Mouse (Mus musculus) left cerebral cortex, postnatal 4 days (tissue): Measurements from ENCODE around the gene Tgm7. TPM values are rescaled to one million over a fixed set of nuclear protein-coding genes. Genes with fewer than 3 reads are reported as not detected.
"Not testable (repeated sequence)": the region's sequence is repeated elsewhere in the genome, so short reads cannot be mapped to it uniquely, and the experiment has no call there.

Experiments used
- DNase-seq: peaks from one replicate; pipeline ENCODE4 v3.0.0-alpha.2; 2022
- intact Hi-C: fragments of 180-260 bp; cut with DNase I; formaldehyde crosslinking; loops from one replicate; pipeline ENCODE4 v1.15.1; 2025
- total RNA-seq, 2 experiments: library from RNA; stranded (reverse); gene quantifications; 2 replicates each; pipeline ENCODE4 v1.2.3; 2021

Gene Tgm7
- total RNA-seq = not detected

DNA sequence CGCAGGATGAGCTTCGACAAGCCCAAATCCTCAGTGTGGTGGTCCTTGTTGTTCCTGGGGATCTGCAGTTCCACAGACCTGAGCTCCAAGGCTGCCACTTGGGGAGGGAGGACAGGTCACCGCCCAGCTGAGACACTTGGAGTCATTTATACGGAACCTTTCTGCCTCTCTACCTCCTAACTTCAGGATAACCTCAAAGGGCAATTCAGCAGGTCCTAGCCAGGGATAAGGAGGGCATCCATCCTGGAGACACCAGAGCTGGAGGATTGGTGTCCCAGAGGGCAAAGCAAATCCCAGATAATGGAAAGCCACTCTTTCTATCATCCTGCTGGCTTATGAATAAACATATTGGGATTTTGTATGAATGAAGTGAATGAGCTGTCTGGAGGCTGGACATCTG lies at the start of gene Tgm7:
Gene Tgm7, minus strand, starts transcription at position 101 of the 400 bp plus-strand sequence.
- intact Hi-C loops = no loop called here

DNA sequence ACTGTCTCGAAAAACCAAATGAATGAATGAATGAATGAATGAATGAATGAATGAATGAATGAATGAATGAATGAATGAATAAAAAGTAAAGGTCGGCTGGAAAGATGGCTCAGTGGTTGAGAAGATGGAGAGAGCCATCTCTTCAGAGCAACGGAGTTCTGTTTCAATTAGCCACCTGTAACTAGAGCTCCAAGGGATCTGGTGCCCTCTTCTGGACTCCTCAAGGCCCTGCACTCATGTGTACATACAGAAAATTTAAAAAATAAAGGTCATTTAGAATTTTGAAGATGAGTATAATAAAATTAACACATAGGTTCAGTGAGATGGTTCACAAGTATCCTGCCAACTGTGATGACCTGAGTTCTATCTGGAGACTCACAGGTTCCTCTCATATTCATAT lies 43.5 kb upstream of the Tgm7 start:
- intact Hi-C loops = no loop called here
- DNase-seq = no peak

More for the DNA sequence above, at the start of gene Tgm7:
- no peak for DNase-seq

DNA sequence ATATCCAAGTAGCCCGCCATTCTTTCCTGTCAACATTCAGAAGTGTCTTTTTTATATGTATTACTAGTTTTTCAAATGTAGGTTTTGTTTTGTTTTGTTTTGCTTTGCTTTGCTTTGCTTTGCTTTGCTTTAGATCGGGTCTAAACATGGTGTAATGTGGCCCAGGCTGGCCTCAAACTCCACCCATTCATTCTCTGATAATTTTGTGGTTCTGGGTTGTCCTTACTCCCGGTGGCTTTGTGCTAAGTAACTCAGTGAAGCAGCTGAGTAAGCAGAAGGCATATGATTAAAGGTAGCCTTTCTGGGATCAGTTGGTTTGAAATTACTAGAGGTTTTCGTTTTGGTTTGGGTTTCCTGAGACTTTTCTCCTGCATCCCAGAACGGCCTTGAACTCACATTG lies 40.1 kb upstream of the Tgm7 start:
- DNase-seq = no peak
- intact Hi-C loops = no loop called here

DNA sequence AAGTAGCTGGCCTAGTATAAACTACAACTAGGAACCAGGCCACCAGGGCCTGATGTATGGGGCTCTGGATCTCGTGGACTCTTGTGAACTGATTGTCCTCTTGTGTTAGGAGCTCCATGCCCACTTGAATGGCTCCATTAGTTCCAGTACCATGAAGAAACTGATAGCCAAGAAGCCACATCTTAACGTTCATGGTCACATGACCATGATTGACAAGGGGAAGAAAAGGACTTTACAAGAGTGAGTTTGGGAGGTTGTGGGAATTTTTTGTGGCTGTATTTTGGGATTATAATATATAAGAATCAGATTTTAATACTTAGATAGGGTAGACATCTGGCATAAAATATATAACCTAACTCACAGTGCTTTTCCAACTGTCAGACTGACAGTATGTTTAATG lies 32.8 kb upstream of the Tgm7 start:
- intact Hi-C loops = no loop called here
- no peak for DNase-seq

DNA sequence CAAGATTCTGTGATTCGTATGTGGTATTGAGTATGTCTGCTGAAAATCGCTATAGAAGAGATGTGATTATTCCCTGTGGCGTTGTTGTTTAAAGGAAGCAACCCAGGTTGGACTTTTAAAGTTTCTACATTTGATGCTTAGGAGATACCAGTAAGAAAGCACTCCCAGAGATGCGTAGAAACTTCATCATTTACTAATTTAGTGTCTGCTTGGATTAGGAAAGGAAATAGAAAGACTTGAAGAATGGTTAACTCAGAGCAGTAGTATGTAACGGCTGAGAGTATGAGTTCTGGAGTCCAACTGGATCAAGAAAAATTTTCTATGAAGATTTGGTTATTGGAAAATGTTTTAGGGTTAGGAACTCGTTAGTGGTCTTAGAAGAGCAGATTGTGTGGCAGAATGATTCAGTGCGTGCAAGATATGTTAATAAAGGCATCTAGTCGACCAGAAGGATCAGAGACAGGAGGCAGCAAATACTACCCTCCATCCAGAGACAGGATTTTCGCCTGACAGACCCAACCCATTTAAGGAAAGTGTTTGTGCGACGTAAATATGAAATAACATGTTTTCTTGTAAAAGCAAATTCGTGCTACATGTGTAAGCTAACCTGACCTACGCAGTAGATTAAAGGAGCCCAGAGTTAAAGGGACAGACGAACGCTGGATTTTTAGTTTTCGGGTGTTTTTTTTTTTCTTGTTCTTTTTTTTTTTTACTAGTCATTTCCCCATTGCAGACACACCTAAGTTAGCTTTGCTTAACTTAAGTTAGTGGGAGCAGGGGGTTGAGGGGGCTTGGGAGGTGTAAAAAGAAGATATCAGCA lies 31.8 kb upstream of the Tgm7 start:
- no peak for DNase-seq
- intact Hi-C loops = no loop called here

DNA sequence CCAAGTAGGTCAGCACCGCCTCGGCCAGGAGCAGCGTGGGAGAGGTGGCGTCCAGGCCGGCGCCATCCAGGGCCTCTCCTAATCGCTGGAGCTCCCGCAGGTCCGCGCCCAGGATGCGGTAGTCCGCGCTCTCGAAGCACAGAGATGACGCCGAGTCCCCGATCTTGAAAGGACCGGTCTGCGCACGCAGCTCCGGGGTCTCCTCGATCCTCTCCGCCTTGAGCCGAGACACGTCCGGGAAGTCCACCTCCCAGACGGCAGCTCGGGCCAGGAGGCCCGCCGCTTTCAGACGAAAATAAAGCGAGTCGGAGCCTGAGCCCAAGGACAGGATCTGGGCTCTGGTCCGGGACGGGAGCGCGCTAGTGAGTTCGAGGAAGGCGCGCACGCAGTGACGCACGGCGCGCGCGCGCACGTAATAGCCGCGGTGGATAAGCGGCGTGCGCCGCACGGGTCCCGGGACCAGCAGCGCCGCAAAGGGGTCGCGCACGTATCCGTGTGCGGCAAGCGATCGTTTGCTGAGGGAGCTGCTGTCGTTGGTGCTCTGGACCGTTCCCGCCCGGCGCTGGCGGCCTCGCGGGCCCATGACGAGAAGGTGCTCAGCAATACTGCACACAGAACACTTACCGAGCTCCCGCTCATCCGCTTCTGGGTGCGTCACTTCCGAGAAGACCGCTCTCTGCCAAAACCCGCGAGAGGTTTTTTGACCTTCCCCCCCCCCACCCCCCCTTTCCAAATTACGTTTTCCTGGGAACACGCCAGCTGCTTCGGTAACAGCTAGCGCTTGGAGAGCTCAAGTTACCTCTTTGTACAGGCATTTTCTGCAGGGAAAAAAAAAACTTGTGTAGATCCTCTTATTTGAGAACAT lies 30.7 kb upstream of the Tgm7 start, which contains the start of the genes Adal and Lcmt2:
Gene Adal, plus strand, starts transcription at position 411 of the 865 bp plus-strand sequence.
Gene Lcmt2, minus strand, starts transcription at position 636 of the 865 bp plus-strand sequence.
- intact Hi-C loops = no loop called here
- peak; percentile 90 for DNase-seq

DNA sequence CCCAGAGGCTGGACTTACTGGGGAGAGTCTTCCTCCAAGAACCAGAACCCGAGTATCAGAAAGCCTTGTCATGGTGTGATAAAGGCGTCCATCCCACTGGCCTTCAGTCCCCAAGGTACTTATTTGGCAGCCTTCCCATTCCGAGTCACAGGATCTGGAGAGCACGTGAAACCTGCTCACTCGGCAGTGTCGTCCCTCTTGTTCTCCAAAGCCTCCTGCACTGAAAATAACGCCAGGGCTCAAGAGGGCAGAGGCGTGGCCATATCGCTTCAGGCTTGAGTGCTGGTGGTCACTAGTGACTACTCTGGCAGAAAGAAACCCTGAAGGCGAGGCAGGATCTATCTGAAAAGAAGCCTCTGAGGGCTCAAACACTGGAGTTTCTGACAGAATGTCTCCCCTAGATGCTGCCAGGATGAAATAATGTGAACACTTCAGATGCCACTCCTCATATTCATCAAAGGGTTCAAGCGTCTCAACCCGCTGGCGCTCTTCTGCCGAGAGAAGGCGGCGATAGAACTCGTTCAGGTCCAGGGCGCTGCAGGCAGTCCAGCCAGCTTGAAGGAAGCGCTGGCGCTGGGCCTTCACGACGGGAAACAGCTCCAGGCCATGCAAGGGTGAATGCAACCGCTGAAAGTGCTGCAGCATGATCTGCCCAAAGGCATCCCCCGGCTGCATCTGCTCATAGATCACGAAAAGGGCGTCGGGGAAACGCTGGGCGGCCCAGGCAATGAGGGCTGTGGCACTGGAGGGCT lies 29.8 kb upstream of the Tgm7 start:
- intact Hi-C loops = no loop called here
- DNase-seq = peak; percentile 67

DNA sequence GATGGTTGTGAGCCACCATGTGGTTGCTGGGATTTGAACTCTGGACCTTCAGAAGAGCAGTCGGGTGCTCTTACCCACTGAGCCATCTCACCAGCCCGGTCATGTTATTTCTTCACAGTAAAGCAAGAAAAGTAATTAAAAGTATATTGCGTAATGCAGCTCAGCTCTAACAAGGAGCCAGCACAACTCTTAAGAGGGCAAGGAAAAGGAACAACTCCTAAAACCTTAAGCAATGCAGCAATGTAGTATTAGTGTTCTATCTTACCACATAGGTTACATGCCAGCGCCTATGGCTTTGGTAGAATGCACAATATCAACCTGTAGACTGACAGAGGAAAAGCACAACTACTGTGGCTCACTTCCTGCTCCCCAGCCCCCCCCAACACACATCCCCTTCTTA lies 27.8 kb upstream of the Tgm7 start:
- intact Hi-C loops = no loop called here
- DNase-seq = no peak

DNA sequence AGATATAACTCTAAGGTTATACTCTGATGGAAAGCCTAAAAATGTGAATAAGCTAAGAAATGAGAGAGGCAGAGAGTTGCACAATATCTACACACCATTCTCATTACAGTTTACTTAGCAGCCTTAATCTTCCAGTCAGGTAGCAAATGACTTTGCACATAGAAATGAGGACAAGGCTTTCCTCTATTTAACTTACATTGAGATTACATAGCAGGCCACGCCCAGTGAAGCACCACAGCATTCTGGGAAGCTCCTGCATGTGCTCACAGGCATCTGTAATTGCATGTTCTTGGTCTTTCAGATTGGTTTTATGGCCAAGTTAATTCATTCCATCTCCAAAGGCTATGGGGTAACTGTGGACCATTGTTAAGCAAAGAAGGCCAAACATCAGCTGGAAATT lies 23.2 kb upstream of the Tgm7 start:
- DNase-seq = no peak
- intact Hi-C loops = no loop called here

DNA sequence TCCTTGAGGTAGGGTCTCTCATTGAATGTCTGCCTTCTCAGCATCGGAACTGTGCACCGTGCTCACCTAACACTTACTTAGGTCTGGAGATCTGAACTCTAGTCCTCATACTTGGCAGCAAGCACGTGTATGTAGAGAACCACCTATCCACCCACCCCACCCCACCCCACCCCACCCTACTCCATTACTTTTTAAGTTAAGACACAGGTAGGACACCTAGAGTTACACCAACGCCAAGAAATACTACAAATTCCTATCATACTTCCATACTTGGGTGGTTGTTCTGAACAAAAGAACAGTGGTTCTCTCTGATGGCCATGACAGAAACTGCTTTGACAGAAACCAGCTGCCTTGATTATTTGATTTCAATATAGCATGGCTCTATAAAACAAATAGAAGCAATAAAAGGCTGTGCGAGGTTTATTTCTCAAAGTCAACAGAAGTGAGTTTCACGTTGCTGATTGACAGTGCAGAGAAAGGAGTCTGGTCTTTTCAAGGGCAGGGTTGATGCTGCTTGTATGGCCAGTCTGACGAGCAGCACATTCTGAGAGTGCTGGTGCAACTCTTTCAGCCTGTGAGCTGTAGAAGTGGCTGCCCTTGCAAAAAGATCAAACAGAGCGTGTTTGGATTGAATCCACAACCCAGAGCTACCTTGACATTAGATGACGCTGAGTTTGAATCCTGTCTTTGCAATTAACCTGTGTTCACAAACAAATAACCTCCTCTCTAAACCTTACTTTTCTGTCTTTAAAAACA lies 19.4 kb upstream of the Tgm7 start:
- intact Hi-C loops = no loop called here
- no peak for DNase-seq

DNA sequence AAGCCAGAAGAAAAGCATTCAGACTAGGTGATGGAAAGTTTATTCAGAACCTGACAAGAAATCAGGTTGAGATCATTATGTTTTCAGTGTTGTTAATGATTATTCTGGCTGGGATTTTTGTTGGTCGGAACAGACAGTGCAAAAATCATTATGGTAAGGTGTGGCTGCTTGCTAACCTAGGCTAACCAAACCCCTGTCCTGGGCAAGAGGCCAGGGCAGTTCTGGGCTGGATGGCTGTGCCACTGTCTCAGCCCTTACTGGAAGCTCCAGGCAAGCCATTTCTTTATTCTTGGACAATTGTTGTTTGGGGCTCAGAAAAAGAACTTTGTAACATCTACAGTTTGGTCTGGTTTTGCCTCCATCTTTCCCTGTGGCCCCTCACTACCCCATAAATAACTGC lies 17.9 kb upstream of the Tgm7 start:
- intact Hi-C loops = no loop called here

DNA sequence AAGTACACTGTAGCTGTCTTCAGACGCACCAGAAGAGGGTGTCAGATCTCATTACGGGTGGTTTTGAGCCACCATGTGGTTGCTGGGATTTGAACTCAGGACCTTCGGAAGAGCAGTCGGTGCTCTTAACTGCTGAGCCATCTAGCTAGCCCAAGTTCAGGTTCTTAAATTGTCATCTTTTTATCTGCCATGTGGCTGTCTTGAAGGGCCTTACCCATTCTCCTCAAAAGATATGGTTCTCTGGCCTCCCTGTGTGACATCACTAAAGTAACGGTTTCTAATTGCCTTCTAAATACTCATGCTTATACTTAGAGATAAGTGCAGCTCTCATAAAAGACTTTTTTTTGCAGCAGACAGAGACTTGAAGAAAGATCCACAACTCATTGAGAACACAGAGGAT lies 16.7 kb upstream of the Tgm7 start:
- DNase-seq, intact Hi-C loops: not testable (repeated sequence)

More for the DNA sequence above, 17.9 kb upstream of the Tgm7 start:
- no peak for DNase-seq

DNA sequence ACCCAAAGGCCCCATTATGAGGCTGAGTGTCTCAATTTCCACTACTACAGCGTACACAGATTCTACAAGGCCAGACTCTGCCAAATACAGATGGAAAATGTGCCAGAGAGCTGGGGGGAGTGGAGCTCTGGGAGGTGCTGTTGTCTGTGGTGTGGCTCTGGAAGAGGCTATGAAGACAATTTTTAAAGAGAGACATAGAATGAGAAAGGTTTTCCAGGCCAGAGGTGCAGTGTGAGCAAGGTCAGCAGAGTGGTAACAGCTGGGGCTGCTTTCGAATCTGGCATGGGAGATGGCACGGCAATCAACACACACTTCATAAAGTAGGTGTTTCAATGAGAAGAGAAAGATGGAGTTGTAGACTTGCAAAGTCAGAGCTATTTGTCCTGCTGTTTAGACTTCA lies 9.7 kb upstream of the Tgm7 start:
- intact Hi-C loops = no loop called here

DNA sequence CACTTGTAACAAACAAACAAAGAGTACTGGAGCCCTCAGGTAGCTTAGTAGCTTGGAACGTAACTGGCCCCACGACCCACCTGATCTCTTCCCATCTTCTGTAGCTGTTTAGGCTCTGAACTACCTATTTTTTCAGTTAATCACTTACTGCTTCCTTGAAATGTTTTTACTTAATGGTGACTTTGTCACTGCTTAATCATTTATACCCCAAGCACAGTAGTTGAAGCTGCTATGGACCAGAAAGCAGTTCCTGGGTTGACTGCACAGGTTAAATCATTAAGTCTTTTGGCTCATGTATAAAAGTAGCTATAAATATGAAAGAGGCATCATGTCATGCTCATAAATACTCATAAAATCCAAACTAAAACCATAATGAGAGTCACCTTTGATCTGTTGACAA lies 5.8 kb upstream of the Tgm7 start:
- intact Hi-C loops = no loop called here
- DNase-seq = no peak

More for the DNA sequence above, 9.7 kb upstream of the Tgm7 start:
- no peak for DNase-seq

DNA sequence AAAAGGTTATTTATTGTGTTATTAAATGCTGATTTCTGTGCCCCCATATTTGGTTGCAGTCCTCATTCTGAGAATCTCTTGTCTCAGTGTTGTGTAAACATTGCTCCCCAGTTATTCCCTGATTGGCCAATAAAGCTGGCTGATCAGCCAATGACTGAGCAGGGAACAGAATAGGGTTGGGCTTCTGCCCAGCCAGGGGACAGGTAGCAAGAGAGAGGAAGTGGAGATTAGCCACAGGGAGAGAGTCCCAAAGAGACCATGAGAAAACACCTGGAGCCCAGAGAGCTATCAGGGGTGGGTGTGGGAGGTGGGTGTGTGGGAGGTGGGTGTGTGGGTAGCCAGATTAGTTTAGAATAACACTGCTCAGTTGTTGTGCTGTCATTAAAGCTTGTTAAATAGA lies 3.7 kb downstream of the Tgm7 start:
- DNase-seq = no peak
- intact Hi-C loops = no loop called here

DNA sequence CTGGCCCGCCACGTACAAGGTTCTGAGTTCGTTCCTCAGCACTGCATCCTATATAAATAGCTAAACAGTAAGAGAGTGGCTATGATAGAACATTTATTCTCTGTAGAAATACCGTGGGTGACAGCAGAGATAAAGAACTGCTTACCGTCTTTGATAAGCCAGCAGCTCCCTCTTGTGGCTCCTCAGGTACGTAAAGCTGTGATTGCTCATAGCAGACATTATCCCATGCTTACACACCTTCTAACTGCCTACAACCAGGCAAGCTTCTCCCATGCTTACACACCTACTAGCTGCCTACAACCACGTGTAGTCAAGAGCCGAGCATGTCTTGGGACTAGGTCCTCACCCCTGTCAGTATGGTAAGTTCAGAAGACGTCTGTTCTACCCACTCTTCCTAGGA lies 7.5 kb downstream of the Tgm7 start:
- intact Hi-C loops = loop anchor here (5.0 kb wide), 1 partner anchor 60 kb away; no protein-coding TSS in a partner anchor
- peak; percentile 71 for DNase-seq

DNA sequence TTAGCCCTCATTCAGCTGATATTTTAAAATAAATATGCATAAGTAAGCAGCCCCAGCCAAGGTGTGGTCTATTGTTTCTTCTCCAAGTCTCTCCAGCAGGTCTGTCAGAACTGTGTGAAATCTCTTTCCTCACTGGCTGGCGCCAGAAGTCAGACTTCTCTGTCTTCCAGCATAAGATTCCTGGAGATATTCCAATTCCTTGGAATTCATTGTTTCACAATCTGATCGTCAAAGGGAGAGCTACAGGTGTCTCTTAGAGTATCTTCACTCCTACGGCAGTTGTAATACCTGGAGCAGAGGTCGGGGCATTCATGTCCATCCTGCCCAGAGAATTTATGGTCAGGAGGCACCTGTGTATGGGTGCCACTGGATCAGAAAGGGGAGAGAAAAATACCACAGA lies 19.8 kb downstream of the Tgm7 start:
- DNase-seq = no peak
- intact Hi-C loops = no loop called here

DNA sequence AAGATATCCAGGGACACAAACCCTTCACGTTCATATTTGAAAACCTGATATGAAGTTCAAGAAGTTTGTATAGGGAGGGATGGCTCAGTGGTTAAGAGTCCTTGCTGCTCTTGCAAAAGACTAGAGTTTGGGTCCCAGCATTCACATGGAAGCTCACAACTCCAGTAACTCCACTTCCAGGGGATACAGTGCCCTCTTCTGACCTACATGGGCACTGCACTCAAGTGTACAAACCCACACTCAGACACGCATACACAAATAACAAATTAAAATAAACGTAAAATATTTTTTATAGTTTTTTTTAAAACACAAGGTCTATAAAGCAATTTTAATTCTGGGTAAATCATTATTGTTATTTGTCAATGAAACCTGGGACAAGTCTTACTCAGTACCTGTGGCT lies 21.1 kb downstream of the Tgm7 start:
- DNase-seq = no peak
- intact Hi-C loops = no loop called here

DNA sequence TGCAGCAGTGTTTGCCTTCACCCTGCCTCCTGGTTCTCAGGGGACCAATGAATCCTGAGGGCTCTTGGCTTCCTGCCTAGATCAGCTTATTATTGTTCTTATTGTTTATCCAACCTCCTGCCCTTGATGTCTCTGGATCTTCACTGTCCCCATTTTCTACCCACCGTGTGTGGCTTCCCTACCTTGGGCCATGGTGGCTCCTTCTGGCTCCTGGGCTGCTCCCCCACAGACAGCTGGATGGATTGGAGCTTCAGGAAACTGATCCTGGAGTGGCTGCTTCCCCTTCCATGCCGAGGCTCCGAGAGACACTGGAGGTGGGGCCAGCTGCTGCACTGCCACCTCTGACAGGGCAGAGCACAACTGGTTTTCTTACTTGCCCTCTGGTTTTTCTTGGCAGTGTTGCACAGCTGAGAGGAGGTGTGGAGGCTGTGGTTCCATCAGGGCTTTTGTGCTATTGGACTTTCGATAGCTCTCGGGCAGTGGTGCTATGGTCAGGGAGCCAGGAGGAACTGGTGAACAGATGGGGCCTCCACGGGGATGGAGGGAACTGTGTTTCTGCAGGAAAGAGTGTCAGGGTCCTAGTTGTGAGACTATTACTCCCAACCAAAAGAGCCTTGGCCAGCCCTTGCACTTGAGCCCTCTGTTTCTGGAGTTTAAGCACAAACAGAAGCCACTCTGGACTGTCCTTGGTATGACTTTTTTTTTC lies 24.0 kb downstream of the Tgm7 start, which contains the start of gene Tgm5:
Gene Tgm5, minus strand, starts transcription at position 362 of the 706 bp plus-strand sequence.
- intact Hi-C loops = no loop called here
- DNase-seq = peak; percentile 14
